Mouse (Mus musculus) CD4-positive, CD25-positive, alpha-beta regulatory T cell, adult 4 months (primary cell): ENCODE measurements around the gene Tnfrsf21. TPM values are rescaled to one million over a fixed set of nuclear protein-coding genes. Genes with fewer than 3 reads are reported as not detected.

Source experiments
- ATAC-seq: one replicate; pipeline ENCODE4 v1.8.0; 2017
- polyA plus RNA-seq, 2 experiments: library from polyadenylated mRNA; unstranded; fragments of 100-300 nt; shearing (Covaris generic); gene quantifications; one replicate each; pipeline ENCODE4 v1.2.1; 2017

Tnfrsf21 gene
- polyA plus RNA-seq, 2 experiments from 2014 or later, result 0.32 TPM; not detected in 1

GRCm38 (mm10) chr17:43076801-43077493 lies 60.6 kb downstream of the Tnfrsf21 start:
- ATAC-seq, result no peak

- ATAC-seq, result no peak
Observed at GRCm38 (mm10) chr17:43077540-43077939, 61.2 kb downstream of the Tnfrsf21 start.

- ATAC-seq, result no peak
Observed at GRCm38 (mm10) chr17:43081225-43081624, 64.9 kb downstream of the Tnfrsf21 start.

GRCm38 (mm10) chr17:43089496-43089895 lies 73.1 kb downstream of the Tnfrsf21 start:
- no peak for ATAC-seq

GRCm38 (mm10) chr17:43090948-43091724 lies 74.8 kb downstream of the Tnfrsf21 start:
- ATAC-seq, result no peak

GRCm38 (mm10) chr17:43092280-43092995 lies 76.1 kb downstream of the Tnfrsf21 start:
- ATAC-seq, result no peak

GRCm38 (mm10) chr17:43094285-43094684 lies 77.9 kb downstream of the Tnfrsf21 start:
- no peak for ATAC-seq

GRCm38 (mm10) chr17:43097101-43097688 lies 80.8 kb downstream of the Tnfrsf21 start:
- ATAC-seq, result no peak

GRCm38 (mm10) chr17:43106108-43106507 lies 89.8 kb downstream of the Tnfrsf21 start:
- ATAC-seq, result no peak

GRCm38 (mm10) chr17:43107338-43107737 lies 91.0 kb downstream of the Tnfrsf21 start:
- no peak for ATAC-seq

- ATAC-seq, result no peak
Observed at GRCm38 (mm10) chr17:43109501-43109900, 93.1 kb downstream of the Tnfrsf21 start.

GRCm38 (mm10) chr17:43110168-43110885 lies 94.0 kb downstream of the Tnfrsf21 start:
- no peak for ATAC-seq

- ATAC-seq, result no peak
Observed at GRCm38 (mm10) chr17:43113391-43113984, 97.1 kb downstream of the Tnfrsf21 start.

GRCm38 (mm10) chr17:43114086-43114581 lies 97.8 kb downstream of the Tnfrsf21 start:
- no peak for ATAC-seq

GRCm38 (mm10) chr17:43114926-43115325 lies 98.6 kb downstream of the Tnfrsf21 start:
- ATAC-seq, result no peak

- no peak for ATAC-seq
Observed at GRCm38 (mm10) chr17:43116748-43117147, 100.4 kb downstream of the Tnfrsf21 start.

- no peak for ATAC-seq
Observed at GRCm38 (mm10) chr17:43119446-43119845, 103.1 kb downstream of the Tnfrsf21 start.

- no peak for ATAC-seq
Observed at GRCm38 (mm10) chr17:43121096-43121495, 104.7 kb downstream of the Tnfrsf21 start.

- no peak for ATAC-seq
Observed at GRCm38 (mm10) chr17:43128305-43128704, 112.0 kb downstream of the Tnfrsf21 start.

GRCm38 (mm10) chr17:43128908-43129533 lies 112.7 kb downstream of the Tnfrsf21 start:
- no peak for ATAC-seq
